Mouse (Mus musculus): Measurements from ENCODE around the gene Ctla4. TPM values are rescaled to one million over a fixed set of nuclear protein-coding genes. Genes with fewer than 3 reads are reported as not detected.

Gene Ctla4
- total RNA-seq, 1 experiment = not detected

DNA sequence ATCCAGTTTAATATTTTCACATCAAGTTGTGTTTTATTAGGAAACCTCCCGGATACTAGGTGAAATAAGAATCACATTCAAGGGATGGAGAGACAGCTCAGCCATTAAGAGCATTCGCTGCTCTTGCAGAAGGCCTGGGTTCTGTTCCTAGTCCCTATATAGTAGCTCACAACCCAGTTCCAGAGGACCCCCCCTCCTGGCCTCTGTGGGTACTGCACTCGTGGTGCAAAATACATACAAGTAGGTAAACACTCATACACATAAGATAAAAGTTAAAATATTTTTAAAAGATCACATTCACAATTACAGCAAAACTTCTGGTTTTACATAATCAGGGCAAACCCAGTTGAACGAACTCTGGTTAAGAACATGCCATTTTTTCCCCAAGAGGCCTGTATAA, 75.3 kb downstream of the Ctla4 start:
- Histone ChIP-seq H3K9ac (ENCODE audit: insufficient read depth, low read depth, low read length, poor library complexity, severe bottlenecking) (no peak overlapping the region), H3K27ac (ENCODE audit: insufficient read depth, low read depth, low read length, poor library complexity, severe bottlenecking) (no peak overlapping the region), H3K9me3 (ENCODE audit: control insufficient read depth, insufficient read depth, low read depth, low read length) (no peaks in the 10 kb centered on the region), H3K4me1 (ENCODE audit: control insufficient read depth in 2 of 2, insufficient read depth in 2 of 2, low read length in 2 of 2, poor library complexity in 1 of 2) (no peaks in the 10 kb centered on the region), H3K36me3 (ENCODE audit: control insufficient read depth, insufficient read depth, low read length, poor library complexity, severe bottlenecking) (no peaks in the 10 kb centered on the region), H3K4me3 (ENCODE audit: insufficient read depth in 1 of 2, low read depth in 1 of 2, low read length in 2 of 2, poor library complexity in 1 of 2, severe bottlenecking in 1 of 2) (no peak overlapping the region)
- in situ Hi-C loops (cut with MboI; ENCODE audit: low sequenced_read_pairs in 2 of 2, unreplicated experiment in 2 of 2) = no loop called here
- TF ChIP-seq ZNF384 (IDR thresholded peaks at IDR 0.05; ENCODE audit: low read depth, low read length) = no peak
- no peak for TF ChIP-seq MAFK (IDR thresholded peaks at IDR 0.05; ENCODE audit: insufficient read depth, low read depth, low read length)
- no peak for TF ChIP-seq ZC3H11A (IDR thresholded peaks at IDR 0.05; ENCODE audit: borderline replicate concordance, low read depth, low read length)
- no peak for TF ChIP-seq HCFC1 (IDR thresholded peaks at IDR 0.05; ENCODE audit: borderline replicate concordance, insufficient read depth, low read length)
- TF ChIP-seq CHD2 (IDR thresholded peaks at IDR 0.05; ENCODE audit: low read depth, low read length) = no peak
- DNase-seq (ENCODE audit: low read depth, low spot score) = peak; percentile 27

Other genes with a start within 250 kb of the Ctla4 start
- gene Cd28, start 170.2 kb upstream of the Ctla4 start, total RNA-seq (2012; rRNA removed) = 0.11 and 0.22 TPM in 2 replicates
- gene Icos, start 90.9 kb downstream of the Ctla4 start, total RNA-seq (2012; rRNA removed) = not detected in 2 replicates

All from ES-E14 (cell line).